Mouse (Mus musculus) embryo, embryonic 10.5 days (tissue): Measurements from ENCODE around the gene C130032M10Rik.

Experiments
- DNase-seq: peaks from one replicate; pipeline ENCODE4 v3.0.0-alpha.2; 2015; ENCODE audit warnings: low spot score

Gene C130032M10Rik

GRCm38 (mm10) chr9:114548496-114548895 lies 33.0 kb downstream of the C130032M10Rik start:
- DNase-seq = no peak

- peak; percentile 78 for DNase-seq
Observed at GRCm38 (mm10) chr9:114549117-114549516, 33.6 kb downstream of the C130032M10Rik start.

GRCm38 (mm10) chr9:114550033-114550432 lies 34.5 kb downstream of the C130032M10Rik start:
- DNase-seq = no peak

DNA sequence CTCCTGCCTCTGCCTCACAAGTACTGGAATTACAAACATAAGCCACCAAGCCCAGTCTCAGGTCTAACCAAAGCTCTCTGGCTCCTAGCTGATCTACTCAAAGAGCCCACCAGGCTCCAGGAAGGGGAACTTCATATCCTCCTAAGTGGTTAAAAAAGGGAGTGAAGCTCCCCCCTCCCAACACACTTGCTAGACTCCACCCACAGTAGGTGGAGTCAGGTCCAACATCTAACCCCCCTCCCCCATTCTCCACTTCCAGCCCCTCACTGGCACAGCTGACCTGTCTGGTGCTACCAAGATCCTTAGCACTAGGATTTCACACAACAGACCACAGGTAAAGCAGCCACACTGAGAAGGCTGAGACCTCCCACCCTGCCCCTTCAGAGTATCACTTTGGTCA lies 38.3 kb downstream of the C130032M10Rik start:
- no peak for DNase-seq

- no peak for DNase-seq
Observed at GRCm38 (mm10) chr9:114554355-114554979, 39.0 kb downstream of the C130032M10Rik start.

DNA sequence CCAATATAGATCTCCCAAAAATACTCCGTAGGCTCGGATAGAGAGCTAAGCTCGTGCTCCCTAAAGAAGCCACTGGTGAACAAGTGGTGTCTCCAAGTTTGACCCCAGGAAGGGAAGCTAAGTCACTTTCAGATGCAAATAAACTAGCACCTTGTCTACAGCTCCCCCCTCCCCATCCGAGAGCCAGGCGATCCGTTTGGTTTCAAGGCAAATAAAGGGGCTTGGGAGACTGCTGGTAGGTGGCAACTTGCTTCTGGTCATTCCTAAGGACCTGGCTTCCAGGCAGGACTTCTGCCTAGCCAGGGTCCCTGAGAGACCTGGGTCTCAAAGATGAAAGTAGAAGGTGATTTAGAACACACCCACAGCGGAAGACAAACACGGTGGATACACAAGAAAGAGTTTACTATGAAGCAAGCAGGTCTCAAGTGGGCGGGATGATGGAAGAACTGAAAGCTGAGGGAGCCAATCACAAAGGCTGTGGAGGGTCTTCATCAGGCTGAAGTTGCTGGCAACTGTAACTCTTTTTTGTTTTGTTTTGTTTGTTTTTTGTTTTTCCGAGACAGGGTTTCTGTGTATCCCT lies 40.9 kb downstream of the C130032M10Rik start:
- DNase-seq = peak; percentile 53

- no peak for DNase-seq
Observed at GRCm38 (mm10) chr9:114557086-114557485, 41.6 kb downstream of the C130032M10Rik start.

DNA sequence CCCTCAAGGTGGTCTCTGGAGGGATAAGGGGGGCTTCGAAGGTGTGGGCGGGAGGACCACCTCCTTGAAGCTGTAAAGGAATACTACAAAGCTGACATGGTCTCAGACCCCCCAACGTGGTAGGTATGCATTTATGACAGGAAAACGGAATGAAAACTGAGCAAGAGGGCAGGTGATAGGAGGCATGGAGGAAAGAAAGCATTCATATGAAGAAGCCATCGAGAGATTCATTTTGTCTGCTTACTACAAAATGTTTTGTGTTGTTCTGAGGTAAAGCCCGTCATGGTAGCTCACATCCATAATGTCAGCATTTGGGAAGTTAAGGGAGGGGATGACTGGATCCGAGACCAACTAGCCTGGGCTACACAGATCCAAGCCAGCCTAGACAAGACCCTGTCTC lies 44.6 kb downstream of the C130032M10Rik start:
- no peak for DNase-seq

DNA sequence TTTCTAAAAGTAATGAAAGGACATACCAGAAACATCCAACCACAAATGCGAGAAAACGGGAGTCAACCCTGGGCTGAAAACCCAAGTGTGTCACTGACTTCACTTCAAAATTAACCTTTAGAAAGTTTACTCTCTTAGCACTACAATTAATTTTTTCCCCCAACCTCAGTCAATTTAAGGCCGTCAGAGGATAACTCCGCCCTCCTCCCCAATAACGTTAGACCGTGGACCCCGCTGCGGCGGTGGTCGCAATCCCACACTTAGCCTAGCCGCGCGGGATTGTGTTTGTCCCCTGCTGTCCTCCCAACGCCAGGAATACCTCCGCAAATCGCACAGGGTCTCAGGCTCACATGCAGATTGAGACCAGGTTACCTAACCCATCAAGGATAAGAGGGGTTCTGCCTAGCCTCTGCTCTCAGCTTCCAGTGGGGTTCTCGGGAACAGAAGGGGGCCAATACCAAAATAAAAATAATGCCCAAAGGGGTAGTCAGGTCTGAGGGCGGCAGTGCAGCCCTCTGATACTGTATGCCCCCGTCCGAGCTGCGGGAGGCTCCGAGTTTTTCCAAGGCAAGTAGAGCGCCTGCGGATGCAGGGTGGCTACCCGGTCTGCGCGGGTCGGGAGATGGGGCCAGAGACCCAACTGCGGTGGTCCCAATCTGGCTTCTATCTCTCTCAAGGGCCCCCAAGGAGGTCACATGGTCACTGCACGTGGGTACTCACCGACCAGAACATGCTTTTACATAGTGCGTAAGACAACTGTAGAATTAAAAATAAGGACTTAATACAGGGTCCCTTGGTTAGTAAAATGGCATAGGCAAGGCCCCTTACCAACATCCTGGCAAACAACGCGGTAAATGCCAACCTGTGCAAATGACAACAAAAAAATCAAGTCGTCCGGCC lies 45.5 kb downstream of the C130032M10Rik start:
- DNase-seq = peak; percentile 66

DNA sequence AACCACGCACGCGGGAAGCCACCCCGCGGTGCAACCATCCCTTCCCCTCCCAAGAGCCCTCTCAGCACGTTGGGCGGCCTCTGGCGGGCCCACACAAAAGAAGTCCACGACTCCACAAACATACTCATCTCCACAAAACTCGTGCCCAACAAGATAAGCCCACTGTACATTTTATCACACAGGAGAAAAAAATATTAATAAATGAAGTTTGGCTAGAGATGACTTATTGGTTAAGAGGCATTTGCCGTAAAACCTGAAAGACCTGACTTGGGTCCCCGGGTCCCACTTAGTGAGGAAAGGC lies 46.1 kb downstream of the C130032M10Rik start:
- peak; percentile 64 for DNase-seq

DNA sequence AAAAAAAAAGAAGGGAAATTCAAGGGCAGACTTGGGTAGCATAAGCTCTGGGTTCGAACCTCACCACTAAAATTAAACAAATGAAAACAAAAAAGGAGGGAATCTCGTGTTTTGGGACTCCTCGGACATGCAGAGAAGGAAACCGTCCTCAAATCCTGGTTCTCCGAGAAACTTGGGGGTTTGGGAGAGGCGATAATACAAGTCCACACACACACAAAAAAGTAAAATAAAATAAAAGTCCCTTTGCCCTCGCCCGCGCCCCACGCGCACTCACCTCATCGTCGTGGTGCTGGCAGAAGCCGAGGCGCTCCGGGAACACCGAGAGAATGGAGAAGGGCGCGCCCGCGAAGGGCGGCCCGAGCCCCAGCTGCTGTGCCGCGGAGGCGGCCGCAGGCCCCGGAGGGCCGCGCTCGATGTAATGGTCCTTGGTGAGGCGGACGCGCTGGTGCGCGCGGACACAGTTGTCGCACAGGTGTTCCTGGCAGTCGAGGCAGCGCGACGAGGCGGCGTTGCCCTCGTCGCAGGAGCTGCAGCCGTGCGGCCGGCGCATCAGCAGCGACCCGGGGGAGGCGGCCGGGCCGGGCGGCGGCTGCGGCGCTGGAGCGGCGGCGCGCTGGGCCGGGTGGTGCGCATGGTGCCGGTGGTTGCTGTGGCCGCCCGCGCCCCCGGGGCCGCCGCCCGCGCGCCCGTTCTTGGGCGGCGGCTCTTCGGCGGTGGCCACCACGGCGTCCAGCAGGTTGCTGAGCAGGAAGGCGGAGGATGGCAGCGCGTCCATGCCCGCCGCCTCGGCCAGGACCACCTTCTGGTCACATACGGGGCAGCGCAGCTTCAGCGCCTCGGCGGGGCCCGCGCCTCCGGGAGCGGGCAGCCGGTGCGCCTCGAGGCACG lies 46.8 kb downstream of the C130032M10Rik start:
- no peak for DNase-seq

GRCm38 (mm10) chr9:114562919-114563751 lies 47.6 kb downstream of the C130032M10Rik start:
- peak; percentile 57 for DNase-seq

DNA sequence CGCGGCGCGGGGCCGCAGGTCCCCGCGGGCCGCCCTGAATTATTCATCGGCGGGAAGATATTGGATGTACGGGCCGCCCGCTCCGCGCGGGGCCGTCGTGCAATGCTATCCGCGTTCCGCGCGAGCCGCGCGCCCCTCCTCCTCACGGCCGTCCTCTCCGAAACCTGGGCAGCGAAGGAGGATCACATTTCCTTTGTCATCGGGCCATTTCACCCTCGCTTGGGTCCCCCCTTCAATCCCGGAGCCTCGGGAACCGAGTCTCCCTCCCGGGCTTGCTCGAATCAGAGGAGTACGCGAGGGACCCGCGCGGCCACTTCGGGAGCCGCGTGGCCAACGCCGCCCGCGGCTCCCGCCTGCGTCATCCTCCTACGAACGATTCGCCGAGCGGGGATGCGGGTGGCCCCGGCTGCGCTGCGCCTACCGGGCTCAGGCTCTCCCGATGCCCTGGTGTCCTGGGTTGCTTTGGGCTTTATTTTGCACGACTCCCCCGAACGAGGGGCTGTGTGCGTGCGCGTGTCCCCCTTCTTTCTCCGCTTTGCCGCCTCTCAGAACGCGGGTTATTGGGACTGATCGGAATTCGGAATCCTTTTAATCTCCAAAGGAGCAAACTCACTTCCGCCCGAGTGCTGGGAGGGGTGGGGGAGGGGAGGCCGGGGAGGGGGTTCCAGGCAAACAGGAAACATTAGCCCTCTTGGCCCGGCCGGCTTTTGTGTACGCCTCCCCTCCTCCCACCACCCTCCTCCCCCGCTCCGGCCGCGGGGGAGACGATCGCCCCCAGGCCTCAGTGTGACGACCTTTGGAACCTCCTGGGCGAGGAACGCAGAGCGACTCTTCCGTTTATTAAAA lies 48.5 kb downstream of the C130032M10Rik start, which contains the start of gene Trim71:
Gene Trim71 (minus strand): TSS at position 609 of the 846 bp plus-strand sequence.
- DNase-seq = peak; percentile 93

DNA sequence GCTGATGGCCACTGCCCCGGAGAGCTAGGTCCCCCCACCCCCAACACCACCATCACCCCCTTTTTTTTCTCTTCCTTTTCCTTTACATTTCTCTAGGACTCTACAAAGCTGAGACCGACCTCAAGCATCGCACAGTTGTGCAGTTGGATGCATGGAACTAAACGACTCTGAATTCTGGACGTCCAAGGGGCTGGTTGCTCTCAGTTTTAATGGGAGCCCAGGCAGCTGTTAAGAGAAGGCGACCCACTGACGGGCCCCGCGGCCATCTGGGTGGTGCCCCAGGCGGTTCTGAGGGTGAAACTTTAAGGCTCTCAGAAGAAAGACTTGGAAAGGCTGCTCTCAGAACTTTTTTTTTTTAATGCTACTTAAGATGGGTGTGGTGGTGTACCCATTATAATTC lies 49.2 kb downstream of the C130032M10Rik start:
- peak; percentile 56 for DNase-seq
